Mouse (Mus musculus) layer of hippocampus, postnatal 25 days (tissue): ENCODE data around the gene Cd3d. TPM values are rescaled to one million over a fixed set of nuclear protein-coding genes. Genes with fewer than 3 reads are reported as not detected.
A peak's percentile ranks its signal among the peaks of the same experiment; 100 is the strongest.

Source experiments
- DNase-seq, 2 experiments: peaks; one replicate each; pipeline ENCODE4 v3.0.0; 2022; ENCODE audit warnings: mixed read lengths in 2 of 2, low spot score in 1 of 2; ENCODE audit errors: extremely low spot score in 1 of 2
- total RNA-seq, 2 experiments: library from RNA; stranded (reverse); gene quantifications; 2 replicates each; pipeline ENCODE4 v1.2.3; 2021

The Cd3d gene
- total RNA-seq, 2 experiments from 2014 or later = not detected

DNA sequence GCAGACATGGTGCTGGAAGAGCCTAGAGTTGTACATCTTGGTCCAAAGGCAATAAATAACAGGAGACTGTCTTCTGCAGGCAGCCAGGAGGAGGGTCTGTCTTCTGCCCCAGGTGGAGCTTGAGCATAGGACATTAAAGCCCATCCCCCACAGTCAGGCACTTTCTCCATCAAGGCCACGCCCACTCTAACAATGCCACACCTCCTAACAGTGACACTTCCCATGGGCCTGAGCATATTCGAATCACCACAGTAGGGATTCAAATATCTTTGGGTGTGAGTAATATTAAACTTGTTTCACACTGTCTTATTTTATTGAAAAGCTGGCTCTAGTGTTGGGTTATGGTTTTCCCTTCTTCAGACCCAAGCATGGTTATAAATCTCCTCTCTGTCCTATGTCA lies 10.2 kb downstream of the Cd3d start:
- no peak for DNase-seq

DNA sequence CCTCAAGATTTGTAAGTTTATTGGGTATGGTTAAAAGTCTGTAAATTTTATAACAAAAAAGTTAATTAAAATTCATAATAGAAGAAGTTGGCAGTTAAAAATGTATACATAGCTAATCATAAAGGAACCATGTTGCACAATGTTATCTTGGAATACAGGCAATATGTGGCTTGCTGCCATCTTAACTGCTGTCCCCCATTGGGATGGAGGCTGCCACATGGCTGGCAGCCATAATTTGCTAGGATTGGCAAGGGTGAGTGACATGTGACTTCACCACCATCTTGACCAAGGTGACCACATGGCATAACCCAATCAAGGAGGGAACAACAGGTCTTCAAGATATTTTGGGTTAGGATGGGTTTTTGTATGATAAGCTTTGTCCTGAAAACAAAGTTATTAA lies 10.7 kb downstream of the Cd3d start:
- DNase-seq = no peak

DNA sequence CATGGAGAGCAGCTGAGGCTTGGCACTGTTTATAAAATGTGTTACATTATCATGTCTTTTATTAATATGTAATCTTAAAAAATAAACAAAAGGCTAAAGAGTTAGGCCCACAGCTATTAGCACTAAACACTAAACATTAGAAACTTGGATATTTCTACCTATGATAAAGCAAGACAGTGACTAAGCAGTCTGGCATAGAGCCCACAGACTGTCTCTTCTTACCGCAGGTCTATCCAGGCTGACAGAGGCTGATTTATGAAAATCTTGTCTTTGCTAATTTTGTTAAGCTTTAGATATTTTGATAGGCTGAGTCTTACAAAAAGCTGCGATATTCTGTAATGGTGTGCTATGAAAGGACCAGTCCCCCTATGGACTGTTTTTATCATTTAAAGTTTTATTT lies 11.7 kb downstream of the Cd3d start:
- DNase-seq = no peak

DNA sequence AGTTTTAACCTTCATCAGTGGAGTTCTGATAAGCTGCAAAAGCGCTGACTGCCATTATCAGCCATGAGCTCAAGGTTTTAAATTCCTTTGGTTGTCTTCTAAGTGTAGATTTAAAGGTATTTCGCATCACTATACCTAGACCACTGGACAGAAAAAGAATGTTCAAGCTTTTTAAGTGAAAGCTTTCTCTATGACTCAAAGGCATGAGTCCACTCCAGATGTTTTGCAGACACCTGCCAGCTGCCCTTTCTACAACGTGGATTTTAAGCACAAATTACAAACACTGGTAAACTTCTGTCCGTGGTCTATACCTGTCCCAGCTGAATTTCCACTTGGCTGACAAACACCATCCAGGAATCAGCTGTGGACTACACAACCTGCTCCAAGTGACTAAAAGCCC lies 13.4 kb downstream of the Cd3d start:
- DNase-seq = no peak

DNA sequence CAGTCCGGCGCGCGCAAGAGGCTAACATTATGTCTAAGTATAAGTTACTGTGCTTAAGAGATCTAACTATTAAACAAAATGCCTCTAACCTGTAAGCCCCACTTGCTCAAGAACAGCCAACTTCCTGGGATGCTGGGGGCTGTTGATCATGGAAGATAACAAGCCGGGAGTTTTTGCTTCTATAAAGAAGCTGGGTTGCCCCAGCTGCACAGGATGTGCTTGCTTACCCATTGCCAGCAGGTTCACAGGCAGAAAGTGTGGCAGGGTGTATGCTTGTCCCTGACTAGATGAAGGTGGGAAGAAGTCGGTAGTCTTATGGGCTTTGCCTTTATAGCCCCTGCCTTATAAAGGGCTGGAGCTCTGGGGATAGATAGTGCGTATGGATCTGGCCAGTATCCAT lies 15.0 kb downstream of the Cd3d start:
- DNase-seq = no peak

DNA sequence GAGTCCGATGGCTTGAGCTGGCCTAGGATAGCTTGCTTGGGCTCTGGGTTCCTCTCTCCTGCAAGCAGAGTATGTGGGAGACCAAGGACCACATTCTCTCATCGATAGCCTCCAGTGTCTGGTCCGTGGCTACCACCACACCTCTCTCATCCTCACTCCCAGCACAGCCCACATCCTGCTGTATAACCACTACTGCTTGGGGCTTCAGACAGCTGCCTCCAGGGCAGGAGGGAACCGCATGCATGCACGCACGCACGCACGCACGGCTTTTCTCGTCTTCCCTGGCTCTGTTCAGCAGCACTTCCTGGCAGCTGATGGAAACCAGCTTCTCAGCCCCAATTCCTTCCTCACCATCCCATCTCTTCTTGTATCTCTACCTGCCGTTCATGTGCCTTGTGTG lies 16.6 kb downstream of the Cd3d start:
- no peak for DNase-seq

DNA sequence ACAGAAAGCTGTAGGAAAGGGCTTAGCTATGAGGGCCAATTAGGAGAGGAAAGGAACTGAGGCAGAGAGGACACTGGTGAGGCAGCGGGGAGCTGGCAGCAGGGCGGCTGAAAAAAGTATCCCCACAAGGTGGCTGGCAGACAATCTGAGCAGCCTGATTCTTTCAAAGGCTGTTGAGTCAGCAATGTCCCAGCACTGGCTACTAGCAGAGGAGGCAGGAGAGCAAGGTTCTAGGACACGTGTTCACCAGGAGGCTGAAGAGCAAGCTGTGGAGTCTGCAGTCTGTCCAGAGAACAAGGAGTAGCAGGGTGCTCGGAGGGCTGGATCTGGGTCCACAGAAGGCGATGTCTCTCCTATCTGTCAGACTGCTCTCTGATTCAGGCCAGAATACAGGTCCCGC lies 17.6 kb downstream of the Cd3d start:
- DNase-seq = no peak

DNA sequence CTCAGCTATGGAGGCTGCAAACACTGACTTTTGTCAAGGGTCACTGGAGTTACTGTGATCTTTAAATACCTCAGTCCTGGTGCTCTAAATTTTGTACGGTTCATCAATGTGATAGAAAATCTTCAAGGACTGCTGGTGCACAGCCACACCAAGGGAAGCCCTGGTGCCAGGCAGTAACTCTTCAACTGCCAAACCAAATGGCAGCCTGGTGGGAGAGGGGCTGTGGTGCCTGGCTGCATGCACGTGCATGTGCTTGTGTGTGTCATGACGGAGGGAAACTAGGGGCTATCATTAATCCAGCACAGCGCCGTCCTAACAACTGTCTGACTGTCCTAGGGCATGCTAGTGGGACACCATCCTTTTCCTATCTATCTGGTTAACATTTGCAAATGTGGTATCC lies 18.2 kb downstream of the Cd3d start:
- DNase-seq = no peak

DNA sequence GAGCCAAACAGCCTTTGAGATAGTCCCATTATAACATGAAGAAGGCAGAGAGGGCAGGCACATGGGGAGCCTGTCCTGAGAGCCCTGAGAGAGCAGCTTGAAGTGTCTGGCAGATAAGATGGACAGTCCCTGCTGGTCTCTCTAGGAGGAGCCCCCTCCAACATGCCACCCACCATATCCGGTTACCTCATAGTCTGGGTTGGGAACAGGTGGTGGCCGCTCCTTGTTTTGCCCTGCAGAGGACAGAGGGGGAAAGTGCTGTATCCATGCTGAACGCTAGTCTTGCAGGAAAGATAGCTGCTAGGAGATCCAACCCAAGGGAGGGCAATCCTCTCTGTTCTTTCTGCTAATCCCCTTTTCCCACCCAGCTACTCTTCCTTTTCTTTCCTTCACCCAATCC lies 18.7 kb downstream of the Cd3d start:
- DNase-seq = no peak

DNA sequence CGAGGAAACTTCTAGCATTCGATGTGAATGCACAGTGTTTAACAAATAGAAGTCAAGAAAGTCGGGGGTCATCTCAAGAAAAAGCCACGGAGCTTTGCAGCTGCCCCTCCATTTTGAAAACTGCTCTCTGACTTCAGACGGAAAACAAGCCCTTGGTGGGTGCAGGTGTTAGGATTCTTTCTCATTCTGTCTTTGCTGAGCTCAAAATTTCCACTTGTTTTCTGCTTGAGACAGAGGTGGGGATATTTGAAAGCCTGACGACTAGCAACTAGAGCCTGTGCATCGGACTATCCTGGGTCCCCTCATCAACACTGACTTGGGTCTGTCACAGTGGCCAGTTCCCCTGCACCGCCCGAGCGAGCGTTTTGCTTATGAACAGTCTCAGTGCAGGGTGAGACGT lies 25.8 kb downstream of the Cd3d start:
- no peak for DNase-seq

DNA sequence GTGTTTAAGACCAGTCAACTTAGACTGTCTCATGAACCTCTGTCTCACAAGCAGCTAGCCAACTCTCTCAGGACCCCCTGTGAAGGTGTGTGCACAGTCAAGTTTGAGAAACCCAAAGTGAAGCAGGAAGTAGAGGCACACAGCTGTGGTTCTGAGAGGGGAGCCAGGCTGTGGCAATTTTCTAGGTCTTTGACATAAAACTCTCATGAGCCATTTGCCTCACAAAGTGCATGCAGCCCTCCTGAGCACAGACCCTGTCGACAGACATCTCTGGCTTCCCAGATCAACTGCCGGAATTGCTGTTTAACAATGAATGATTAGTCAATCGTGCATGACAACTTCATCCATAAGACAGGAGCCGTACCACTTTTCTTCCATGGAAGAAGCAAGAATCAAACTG lies 26.8 kb downstream of the Cd3d start:
- DNase-seq = no peak

DNA sequence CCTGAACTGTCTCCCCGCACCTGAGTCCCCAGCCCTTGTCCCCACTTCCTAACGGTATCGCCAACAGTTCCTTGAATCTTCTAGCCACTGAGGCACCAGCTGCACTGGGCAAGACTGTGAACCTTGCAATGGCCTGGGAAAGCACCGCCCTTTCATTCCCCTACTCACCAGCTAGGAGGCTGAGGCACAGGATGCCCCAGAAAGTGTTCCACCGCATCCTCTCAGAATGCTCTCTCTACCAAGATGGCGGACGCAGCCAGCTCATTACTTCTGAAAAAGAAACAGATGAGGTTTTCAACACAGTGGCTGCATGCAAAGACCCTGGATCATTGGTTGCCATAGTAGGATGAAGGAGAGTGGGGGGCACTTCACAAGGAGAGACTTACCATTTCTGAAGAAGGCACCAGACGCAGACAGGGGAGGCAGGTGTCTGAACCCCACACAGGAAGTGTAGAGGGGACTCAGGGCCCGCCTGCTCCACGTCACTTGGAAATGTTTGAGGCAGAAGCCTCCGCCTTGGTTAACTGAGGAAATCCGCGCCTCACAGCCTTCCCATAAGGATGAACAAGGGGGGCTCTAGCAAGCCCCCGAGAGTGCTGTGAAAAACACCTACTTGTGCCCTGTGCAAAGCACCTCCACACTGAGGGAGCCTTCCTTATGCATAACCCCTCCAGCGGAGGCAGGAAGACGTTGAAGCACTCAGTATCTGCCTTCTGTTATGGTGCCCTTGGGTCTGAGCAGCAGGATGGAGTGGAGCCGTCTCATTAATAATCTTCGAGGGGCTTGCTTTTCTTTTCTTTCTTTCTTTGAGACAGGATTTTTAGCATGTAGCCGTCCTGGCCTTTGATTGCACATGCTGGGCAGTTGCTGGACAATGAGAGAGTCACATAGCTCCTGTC lies 27.8 kb downstream of the Cd3d start, which contains the start of gene Cd3e:
Cd3e (minus strand) TSS at position 448 of the 899 bp plus-strand sequence.
- DNase-seq = no peak

DNA sequence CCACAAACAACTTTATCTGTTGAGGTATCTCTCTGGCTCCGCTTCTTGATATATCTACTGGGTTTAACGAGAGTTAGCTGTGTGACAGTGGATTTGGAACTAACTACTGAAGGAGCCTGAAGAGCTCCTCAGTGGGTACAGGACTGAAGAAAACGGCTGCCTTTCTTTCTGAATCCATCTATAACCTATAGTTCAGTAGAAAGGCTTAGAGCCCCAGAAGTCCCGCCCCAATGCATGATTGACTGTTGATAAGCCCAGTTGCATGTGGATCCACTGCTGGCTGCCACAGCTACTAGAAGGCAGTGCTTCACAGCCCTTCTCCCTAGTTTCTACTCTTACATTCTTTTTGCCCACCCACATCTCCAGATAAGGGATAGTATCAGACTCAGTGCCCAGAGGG lies 28.9 kb downstream of the Cd3d start:
- no peak for DNase-seq

DNA sequence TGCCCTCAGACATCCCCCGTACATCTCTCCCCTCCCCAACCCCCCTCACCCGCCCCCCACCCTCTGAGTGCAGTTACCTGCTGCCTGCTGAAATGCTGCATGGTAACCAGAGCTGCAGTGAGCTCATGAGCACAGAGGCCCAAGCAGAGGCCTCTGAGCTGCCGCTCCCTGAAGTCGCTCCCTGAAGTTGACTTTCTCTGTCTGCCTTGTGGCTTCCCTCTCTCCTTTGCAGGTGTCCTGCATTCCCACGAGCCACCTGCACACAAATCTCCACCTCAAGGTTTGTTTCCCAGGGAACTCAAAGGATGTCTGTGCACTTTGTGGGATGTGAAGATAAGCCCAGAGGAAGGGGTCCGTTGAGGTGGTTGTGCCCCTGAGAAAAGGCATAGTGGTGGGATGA lies 29.7 kb downstream of the Cd3d start:
- no peak for DNase-seq

DNA sequence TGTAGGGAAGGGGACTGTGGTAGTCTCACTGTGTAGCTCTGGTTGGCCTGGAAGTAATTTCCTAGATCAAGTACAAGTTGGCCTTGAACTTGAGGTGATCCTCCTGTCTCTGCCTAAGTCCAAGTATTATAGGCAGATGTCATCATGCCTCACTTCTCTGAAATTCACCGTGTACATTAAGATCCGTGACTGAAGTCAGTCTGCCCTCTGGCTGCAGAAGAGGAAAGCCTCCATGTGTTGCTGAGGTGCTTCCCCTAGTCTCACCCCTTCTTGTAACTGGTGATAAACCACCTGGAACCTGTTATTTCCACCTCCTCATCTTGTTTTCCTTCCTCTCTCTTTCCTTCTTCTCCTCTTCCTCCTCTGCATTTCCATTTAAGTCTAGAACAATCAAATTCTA lies 33.3 kb downstream of the Cd3d start:
- DNase-seq = no peak

DNA sequence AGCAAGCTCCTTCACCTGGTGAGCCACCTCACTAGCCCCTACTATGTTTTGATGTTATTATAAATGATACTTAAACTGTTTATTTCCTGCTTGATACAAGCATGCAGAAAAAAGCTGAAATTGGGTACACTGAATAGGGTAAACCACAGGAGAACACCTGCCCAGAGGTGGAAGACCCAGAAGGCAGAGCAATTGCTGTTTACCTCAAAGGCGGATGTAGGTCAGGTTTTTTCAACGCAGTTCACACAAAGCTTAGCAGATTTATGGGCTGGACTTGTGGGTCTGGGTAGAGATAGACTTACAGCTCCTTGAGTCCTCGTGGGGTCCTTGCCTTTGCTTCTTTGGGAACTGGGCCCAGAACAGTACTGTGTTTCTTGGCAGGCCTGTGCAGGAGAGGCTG lies 34.3 kb downstream of the Cd3d start:
- DNase-seq = no peak

DNA sequence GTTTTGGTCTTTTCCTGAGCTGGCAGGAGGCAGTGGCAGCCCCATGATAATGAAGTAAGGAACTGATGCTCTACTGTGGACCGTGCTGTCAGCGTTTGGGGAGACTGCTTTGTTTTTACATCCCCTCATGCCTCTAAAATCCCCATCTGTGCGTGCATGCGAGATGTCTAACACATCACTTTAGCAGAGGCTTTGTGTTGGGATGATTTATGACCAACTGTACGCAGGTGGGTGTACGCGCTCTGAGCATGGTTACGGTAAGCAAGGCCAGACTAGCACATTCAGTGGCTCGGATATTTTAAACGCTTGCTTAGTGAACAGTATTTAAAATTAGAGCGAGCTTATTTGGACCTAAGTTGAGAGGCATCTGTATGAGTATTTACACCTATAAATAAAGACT lies 36.4 kb downstream of the Cd3d start:
- DNase-seq = no peak

DNA sequence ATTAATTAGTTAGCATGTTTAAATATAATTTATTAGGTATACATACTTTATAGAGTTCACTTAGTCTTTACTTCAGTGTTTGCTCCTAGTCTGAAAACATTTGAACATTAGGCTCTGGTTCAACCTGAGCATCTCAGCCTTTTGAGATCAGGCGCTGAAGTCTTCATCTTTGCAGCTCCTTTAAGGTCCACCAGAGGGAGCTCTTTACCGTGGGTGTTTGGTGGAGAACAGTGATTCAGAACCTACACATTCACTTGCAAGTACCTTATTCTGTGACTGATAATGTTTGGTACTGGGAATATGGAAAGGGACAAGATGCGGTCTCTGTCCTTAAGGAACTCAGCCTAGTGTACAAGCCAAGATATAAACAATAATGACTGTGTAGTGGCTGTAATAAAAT lies 41.2 kb downstream of the Cd3d start:
- DNase-seq = peak; percentile 24 to 52

DNA sequence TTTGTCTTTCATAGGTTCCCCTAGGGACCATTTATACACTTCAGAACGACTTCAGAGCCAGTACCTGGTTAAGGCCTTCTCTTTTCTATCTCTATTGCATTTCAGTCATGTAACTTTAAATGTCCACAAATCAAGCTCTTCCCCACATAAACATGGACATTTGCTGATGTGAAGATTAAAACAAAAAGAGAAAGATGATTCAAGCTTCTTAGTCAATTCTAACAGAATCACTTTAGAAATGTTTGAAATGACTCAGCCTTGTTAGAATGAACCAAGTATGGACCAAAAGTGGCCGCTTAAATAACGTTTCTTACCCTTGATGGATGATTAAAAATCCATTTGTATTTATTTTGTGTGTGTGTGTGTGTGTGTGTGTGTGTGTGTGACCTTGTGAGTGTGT lies 42.1 kb downstream of the Cd3d start:
- no peak for DNase-seq

DNA sequence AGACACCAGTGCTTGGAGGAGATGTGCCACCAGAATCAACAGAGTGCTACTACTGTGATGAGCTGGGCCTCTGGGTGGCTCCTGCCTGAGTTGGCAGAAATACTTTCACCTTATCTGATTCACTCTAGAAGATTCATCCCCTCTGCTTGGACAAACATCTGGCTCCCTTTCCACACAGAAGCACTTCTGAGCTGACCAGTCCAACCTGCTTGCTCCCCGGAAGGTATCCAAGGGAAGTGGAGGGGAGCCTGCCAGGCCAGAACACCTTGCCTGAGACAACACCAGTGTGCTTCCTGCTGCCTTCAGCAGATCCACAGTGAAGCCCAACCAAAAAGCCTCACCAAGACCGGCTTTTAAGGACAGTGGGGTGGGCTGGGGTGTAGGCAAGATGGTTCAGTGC lies 42.6 kb downstream of the Cd3d start:
- no peak for DNase-seq

DNA sequence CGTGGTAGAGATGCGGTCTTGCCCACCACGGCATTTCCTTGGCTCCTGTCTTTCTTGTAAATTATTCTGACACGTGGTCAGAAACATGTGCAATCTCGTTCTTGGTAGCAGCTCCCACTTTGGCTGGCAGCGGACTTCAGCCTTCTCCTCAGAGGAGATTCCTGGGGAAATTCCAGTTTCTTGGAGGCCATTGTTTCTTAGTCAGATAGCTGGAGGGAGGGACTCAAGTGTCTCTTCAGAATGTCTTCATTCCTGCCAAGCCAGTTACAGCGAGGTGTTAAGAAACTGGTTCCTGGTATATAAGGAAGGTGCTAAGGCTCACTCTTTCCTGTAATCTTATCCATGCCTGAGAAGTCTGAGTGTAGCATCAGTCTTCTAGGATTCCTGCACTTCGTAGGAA lies 45.8 kb downstream of the Cd3d start:
- no peak for DNase-seq

DNA sequence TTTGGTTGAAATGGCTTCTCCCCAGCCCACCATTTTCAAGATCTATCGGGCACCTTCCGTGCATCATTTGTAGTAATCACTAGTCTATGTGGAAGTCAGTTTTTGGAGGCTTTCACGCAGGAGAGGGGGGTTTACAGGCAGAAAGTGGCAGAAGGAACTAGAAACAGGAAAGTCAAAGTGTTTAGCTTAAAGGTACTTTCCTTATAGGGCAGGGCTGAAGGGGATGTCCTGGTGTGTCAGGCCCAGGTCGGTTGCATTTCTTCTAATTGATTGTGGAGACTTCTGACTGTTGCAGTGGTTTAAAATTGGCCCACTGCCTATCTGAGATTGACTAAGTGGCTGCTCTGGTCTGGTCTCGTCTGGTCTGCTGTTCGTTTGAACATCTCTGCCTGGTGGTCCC lies 48.8 kb downstream of the Cd3d start:
- no peak for DNase-seq

DNA sequence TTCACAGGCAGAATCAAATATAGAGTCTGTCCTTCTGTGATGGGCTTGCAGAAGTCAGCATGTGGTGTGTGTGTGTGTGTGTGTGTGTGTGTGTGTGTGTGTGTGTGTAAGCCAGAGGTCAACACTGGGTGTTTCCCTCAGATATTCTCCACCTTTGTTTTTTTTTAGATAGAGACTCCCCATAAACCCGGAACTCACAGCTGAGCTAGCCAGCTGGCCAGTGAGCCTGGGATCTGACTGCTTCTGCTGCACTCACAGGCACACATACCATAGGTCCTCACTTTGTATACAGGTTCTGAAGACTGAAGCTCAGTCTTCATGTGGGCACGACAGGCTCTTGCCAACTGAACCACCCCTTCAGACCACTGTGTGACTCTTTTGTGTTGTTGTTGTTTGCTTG lies 50.7 kb downstream of the Cd3d start:
- DNase-seq = no peak
